Mouse (Mus musculus): Measurements from ENCODE around the gene Grwd1. TPM values are rescaled to one million over a fixed set of nuclear protein-coding genes. Genes with fewer than 3 reads are reported as not detected.
A peak's percentile ranks its signal among the peaks of the same experiment; 100 is the strongest.

Grwd1 gene
- polyA plus RNA-seq, 1 experiment from 2014 or later = 45.8 TPM

GRCm38 (mm10) chr7:45782271-45782670, 48.5 kb downstream of the Grwd1 start:
- H3K9me3 ChIP-seq (replicated peaks) = no peaks in the 10 kb centered on the region
- H3K27ac ChIP-seq = no peak overlapping the region
- H3K4me3 ChIP-seq = no peak overlapping the region
- 0 out of 2 replicates have a peak, but pooled peaks cover 1% of the 10 kb centered on the region for H3K36me3 ChIP-seq
- no peak for ATAC-seq (ENCODE audit: low FRiP score)
- H3K27me3 ChIP-seq = peaks cover 17% of the 10 kb centered on the region
- H3K9ac ChIP-seq = no peak overlapping the region
- WGBS = 75% methylated on average over 4 of the region's 4 CpGs
- peaks cover 34% of the 10 kb centered on the region for H3K4me1 ChIP-seq
- H3K4me2 ChIP-seq (replicated peaks) = no peak overlapping the region

GRCm38 (mm10) chr7:45779081-45779641, 51.6 kb downstream of the Grwd1 start:
- Histone ChIP-seq H3K4me3 (no peak overlapping the region), H3K9ac (0 out of 2 replicates have a peak overlapping the region, but pooled peaks have one; percentile 8), H3K27me3 (peaks cover 17% of the 10 kb centered on the region), H3K27ac (no peak overlapping the region), H3K36me3 (no peaks in the 10 kb centered on the region), H3K4me2 (replicated peaks) (peak overlapping the region; percentile 36), H3K4me1 (peaks cover 15% of the 10 kb centered on the region; the same call in 1 of the 2 replicates), H3K9me3 (replicated peaks) (no peaks in the 10 kb centered on the region)
- 21% methylated on average over 22 of the region's 22 CpGs for WGBS
- 0 out of 2 replicates have a peak, but pooled peaks have one; percentile 2 for ATAC-seq (ENCODE audit: low FRiP score)

- WGBS = 82% methylated on average over 7 of the region's 7 CpGs
- no peak overlapping the region for H3K27ac ChIP-seq
- no peak overlapping the region for H3K4me2 ChIP-seq (replicated peaks)
- no peak overlapping the region for H3K4me3 ChIP-seq
- peaks cover 10% of the 10 kb centered on the region; the same call in 1 of the 2 replicates for H3K4me1 ChIP-seq
- no peaks in the 10 kb centered on the region for H3K9me3 ChIP-seq (replicated peaks)
- ATAC-seq (ENCODE audit: low FRiP score) = no peak
- no peak overlapping the region for H3K9ac ChIP-seq
- H3K27me3 ChIP-seq = peaks cover 17% of the 10 kb centered on the region
- no peaks in the 10 kb centered on the region for H3K36me3 ChIP-seq
These were observed 55.5 kb downstream of the Grwd1 start for GRCm38 (mm10) chr7:45775237-45775636.

Other genes starting within 250 kb of the Grwd1 start
- gene Fgf21, start 215.5 kb downstream of the Grwd1 start, polyA plus RNA-seq (2016; fragmentation: Nextera tagmentation; extraction: Ambion mirVana) = 0.45 TPM in 1 of 2 replicates, not detected in the other
- 0.14 TPM in 1 of 2 replicates, not detected in the other for gene Fut1, start 213.7 kb downstream of the Grwd1 start, polyA plus RNA-seq (2016; fragmentation: Nextera tagmentation; extraction: Ambion mirVana)
- 0.18 TPM in 1 of 2 replicates, not detected in the other for gene Izumo1, start 209.1 kb downstream of the Grwd1 start, polyA plus RNA-seq (2016; fragmentation: Nextera tagmentation; extraction: Ambion mirVana)
- gene Rasip1, start 203.5 kb downstream of the Grwd1 start, polyA plus RNA-seq (2016; fragmentation: Nextera tagmentation; extraction: Ambion mirVana) = 15.6 and 16.2 TPM in 2 replicates
- gene Mamstr, start 191.0 kb downstream of the Grwd1 start, polyA plus RNA-seq (2016; fragmentation: Nextera tagmentation; extraction: Ambion mirVana) = 3.7 and 4.8 TPM in 2 replicates
- gene Fut2, start 164.6 kb downstream of the Grwd1 start, polyA plus RNA-seq (2016; fragmentation: Nextera tagmentation; extraction: Ambion mirVana) = 0.37 TPM in 1 of 2 replicates, not detected in the other
- gene Ntn5, start 146.9 kb downstream of the Grwd1 start, polyA plus RNA-seq (2016; fragmentation: Nextera tagmentation; extraction: Ambion mirVana) = 0.68 and 1.2 TPM in 2 replicates
- gene Sec1, start 136.5 kb downstream of the Grwd1 start, polyA plus RNA-seq (2016; fragmentation: Nextera tagmentation; extraction: Ambion mirVana) = 1.1 and 2.2 TPM in 2 replicates
- 21.2 and 25.5 TPM in 2 replicates for gene Car11, start 131.1 kb downstream of the Grwd1 start, polyA plus RNA-seq (2016; fragmentation: Nextera tagmentation; extraction: Ambion mirVana)
- 4.2 and 5.3 TPM in 2 replicates for gene Dbp, start 125.9 kb downstream of the Grwd1 start, polyA plus RNA-seq (2016; fragmentation: Nextera tagmentation; extraction: Ambion mirVana)
- gene Rpl18, start 115.5 kb downstream of the Grwd1 start, polyA plus RNA-seq (2016; fragmentation: Nextera tagmentation; extraction: Ambion mirVana) = 607 and 682 TPM in 2 replicates
- 28.7 and 30.3 TPM in 2 replicates for gene Sphk2, start 112.9 kb downstream of the Grwd1 start, polyA plus RNA-seq (2016; fragmentation: Nextera tagmentation; extraction: Ambion mirVana)
- gene Fam83e, start 109.7 kb downstream of the Grwd1 start, polyA plus RNA-seq (2016; fragmentation: Nextera tagmentation; extraction: Ambion mirVana) = 0.89 and 1.0 TPM in 2 replicates
- gene Spaca4, start 105.1 kb downstream of the Grwd1 start, polyA plus RNA-seq (2016; fragmentation: Nextera tagmentation; extraction: Ambion mirVana) = not detected in 2 replicates
- gene Lmtk3, start 47.2 kb downstream of the Grwd1 start, polyA plus RNA-seq (2016; fragmentation: Nextera tagmentation; extraction: Ambion mirVana) = 8.4 and 11.9 TPM in 2 replicates
- gene Sult2b1, start 46.3 kb downstream of the Grwd1 start, polyA plus RNA-seq (2016; fragmentation: Nextera tagmentation; extraction: Ambion mirVana) = 2.4 and 3.0 TPM in 2 replicates
- 280 and 284 TPM in 2 replicates for gene Cyth2, start 16.4 kb downstream of the Grwd1 start, polyA plus RNA-seq (2016; fragmentation: Nextera tagmentation; extraction: Ambion mirVana)
- 0.80 and 0.96 TPM in 2 replicates for gene Kcnj14, start 6.2 kb downstream of the Grwd1 start, polyA plus RNA-seq (2016; fragmentation: Nextera tagmentation; extraction: Ambion mirVana)
- 43.5 and 45.6 TPM in 2 replicates for gene Kdelr1, start 41.8 kb upstream of the Grwd1 start, polyA plus RNA-seq (2016; fragmentation: Nextera tagmentation; extraction: Ambion mirVana)
- gene Grin2d, start 47.4 kb upstream of the Grwd1 start, polyA plus RNA-seq (2016; fragmentation: Nextera tagmentation; extraction: Ambion mirVana) = 1.6 TPM in 2 replicates
- 0.52 TPM in 1 of 2 replicates, not detected in the other for gene Syngr4, start 65.8 kb upstream of the Grwd1 start, polyA plus RNA-seq (2016; fragmentation: Nextera tagmentation; extraction: Ambion mirVana)
- gene Tmem143, start 66.0 kb upstream of the Grwd1 start, polyA plus RNA-seq (2016; fragmentation: Nextera tagmentation; extraction: Ambion mirVana) = 3.4 and 5.2 TPM in 2 replicates
- gene Emp3, start 90.5 kb upstream of the Grwd1 start, polyA plus RNA-seq (2016; fragmentation: Nextera tagmentation; extraction: Ambion mirVana) = 42.6 and 55.0 TPM in 2 replicates
- 5.5 and 6.8 TPM in 2 replicates for gene Ccdc114, start 93.1 kb upstream of the Grwd1 start, polyA plus RNA-seq (2016; fragmentation: Nextera tagmentation; extraction: Ambion mirVana)
- 0.19 and 0.38 TPM in 2 replicates for gene Abcc6, start 199.4 kb upstream of the Grwd1 start, polyA plus RNA-seq (2016; fragmentation: Nextera tagmentation; extraction: Ambion mirVana)
- gene Nomo1, start 202.8 kb upstream of the Grwd1 start, polyA plus RNA-seq (2016; fragmentation: Nextera tagmentation; extraction: Ambion mirVana) = 35.3 and 35.8 TPM in 2 replicates

All from hindbrain, embryonic 12.5 days (tissue).